Mouse (Mus musculus): Measurements from ENCODE around the gene Arsb. TPM values are rescaled to one million over a fixed set of nuclear protein-coding genes. Genes with fewer than 3 reads are reported as not detected.

Gene Arsb
- total RNA-seq, 2 experiments from 2014 or later: 8.7 to 41.9 TPM

DNA sequence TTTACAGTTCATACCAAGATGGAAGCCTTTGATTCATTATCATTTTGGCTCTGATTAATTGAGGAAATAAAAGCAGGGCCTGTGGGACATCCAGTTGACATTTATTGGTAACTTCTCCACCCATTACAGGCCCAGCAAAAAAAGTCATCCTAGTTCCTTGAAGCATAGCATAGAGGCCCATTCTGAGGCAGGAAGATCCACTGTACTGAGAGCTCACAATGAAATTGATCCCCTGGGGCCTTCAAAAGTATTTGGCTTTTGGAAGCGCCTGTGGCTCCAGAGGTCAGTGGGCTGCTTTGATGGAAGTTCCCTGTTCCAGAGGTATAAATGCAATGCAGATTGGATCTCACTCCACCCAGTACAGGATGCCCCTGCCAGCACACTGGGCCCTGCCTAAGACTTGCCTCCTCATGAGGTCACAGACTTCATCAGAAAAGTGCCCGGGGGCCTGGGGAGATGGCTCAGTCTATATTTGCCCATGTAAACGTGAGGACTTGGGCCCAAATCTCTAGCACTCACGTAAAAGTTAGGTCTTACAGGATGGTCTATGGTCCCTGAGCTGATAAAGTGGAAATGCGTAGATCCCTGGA lies 141.0 kb downstream of the Arsb start:
- no peak for ATAC-seq (replicated peaks; ENCODE audit: low FRiP score, poor library complexity, severe bottlenecking)

DNA sequence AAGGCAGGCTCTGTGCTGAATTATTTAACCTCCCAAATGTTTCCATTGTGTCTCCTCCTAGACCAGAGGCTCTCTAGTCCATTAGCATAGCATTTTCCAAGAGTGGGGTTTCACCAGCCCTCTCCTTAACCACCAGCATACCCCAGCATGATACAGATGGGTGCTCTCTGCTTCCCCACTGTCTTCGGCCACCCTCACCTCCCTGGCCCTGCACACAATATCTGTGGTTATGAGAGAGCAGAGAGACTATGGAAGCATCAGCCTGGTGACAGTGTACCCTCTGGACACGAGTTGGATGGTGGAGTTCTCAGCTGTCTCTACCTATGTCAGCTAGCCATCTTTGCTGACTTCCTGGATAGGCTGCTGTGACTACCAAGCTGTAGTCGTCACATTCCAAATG lies 142.8 kb downstream of the Arsb start:
- ATAC-seq (replicated peaks; ENCODE audit: low FRiP score, poor library complexity, severe bottlenecking): no peak

DNA sequence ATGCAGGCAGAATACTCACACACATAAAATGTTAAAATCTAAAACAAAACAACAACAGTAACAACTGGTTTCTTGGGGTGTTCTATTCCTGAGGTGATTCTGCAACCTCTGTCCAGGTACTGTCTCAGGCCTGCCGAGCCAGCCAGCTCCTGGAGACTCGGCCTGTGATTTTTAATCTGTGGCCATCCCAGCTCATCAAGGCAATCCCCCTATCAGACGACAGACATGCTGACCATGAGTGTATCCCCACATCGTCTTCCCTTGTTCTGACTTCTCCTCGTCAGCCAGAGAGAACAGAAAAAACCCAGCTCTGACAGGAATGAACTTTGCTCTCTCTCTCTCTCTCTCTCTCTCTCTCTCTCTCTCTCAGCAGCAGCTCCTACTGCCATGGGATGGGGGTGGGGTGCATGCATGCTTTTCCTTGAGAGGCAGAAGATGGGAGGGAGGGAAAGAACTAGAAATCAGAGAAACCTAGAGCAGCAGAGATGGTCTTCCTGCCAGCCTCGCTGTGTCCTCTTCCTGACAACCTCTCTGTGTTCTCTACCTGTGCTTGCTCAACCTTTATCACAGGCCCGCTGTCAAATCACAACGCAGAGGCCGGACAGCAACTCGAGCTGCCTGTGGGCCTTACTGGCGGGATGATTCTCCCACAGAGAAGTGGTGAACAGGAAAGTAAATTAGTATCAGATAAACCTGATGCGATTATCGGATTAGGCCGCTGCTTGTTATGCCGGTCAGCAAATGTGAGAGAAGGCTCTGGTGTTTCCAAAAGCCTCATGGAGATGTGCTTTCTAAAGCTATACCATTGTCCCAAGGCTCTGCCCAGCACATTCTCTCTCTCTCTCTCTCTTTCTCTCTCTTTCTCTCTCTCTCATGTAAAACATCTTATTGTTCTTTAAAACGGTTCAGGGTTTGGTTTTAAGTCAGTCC lies 144.5 kb downstream of the Arsb start:
- ATAC-seq (replicated peaks; ENCODE audit: low FRiP score, poor library complexity, severe bottlenecking): no peak

DNA sequence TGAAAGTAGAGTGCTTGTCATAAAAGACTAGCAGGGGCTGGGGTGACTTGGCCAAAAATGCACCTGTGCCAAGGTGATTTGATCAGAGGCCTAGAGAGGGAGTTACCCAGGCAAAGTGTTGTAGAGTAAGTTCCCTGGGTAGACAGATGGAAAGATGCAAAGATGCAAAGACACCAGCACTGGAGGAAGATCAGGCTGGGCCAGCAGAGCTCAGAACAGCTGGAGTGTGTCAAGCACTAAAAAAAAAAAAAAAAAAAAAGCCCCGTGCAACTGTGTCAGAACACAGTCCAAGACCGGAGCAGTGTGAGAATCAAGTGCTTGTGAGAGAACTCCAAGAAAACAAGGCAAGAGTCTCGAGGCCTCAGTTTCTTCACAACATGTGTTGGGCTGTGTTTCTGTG lies 148.1 kb downstream of the Arsb start:
- no peak for ATAC-seq (replicated peaks; ENCODE audit: low FRiP score, poor library complexity, severe bottlenecking)

DNA sequence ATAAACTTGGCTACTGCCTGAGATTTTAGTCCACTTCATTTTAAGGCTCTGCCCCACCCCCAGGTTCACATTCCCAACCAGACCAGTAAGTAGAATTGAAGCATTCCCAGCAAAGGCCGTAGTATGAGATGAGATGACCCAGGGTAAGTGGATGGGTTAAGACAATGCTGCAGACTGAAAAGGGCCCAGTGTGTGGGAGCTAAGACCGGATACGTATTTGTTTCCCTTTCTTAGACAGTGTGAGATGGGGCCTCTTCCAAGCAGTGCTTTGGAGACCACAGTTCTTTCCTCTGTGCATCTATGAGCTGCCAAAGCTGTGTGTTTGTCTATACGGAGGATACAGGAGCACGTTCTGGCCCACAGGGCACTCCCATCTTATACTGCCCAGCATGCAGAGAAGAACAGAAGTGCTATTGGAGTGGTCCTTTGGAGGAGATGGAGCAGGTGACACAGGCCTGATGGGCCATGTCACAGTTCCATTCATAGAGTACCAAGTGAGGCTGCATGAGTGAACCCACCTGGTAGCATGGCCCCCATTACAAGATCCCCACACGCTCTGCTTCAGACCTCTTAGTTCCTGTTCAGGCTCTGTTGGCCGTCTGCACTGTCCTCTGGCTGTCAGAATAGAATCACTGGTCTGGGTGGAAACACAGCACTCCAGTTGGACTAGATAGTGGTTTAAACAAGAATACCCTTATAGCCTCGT lies 148.8 kb downstream of the Arsb start:
- no peak for ATAC-seq (replicated peaks; ENCODE audit: low FRiP score, poor library complexity, severe bottlenecking)

DNA sequence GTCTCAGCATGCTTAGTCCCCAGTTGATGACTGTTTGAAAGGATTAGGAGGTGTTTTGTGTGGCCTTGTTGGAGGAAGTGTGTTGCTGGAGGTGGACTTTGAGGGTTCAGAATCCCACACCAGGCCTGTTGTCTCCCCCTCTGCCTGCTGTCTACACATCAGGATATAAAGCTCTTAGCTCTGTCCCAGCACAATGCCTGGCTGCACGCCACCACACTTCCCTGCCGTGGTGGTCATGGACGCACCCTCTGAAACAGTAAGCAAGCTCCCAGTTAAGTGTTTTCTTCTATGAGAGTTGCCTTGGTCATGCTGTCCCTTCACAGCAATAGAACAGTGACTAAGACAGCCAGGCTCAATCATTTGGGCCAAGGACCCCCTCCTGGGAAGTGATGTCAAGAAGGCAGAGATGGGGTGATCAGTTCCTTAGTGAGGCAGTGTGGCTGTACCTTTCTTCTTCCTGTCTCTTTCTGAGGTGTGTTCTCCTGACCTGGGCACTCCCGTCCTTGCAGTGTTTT lies 149.4 kb downstream of the Arsb start:
- no peak for ATAC-seq (replicated peaks; ENCODE audit: low FRiP score, poor library complexity, severe bottlenecking)

DNA sequence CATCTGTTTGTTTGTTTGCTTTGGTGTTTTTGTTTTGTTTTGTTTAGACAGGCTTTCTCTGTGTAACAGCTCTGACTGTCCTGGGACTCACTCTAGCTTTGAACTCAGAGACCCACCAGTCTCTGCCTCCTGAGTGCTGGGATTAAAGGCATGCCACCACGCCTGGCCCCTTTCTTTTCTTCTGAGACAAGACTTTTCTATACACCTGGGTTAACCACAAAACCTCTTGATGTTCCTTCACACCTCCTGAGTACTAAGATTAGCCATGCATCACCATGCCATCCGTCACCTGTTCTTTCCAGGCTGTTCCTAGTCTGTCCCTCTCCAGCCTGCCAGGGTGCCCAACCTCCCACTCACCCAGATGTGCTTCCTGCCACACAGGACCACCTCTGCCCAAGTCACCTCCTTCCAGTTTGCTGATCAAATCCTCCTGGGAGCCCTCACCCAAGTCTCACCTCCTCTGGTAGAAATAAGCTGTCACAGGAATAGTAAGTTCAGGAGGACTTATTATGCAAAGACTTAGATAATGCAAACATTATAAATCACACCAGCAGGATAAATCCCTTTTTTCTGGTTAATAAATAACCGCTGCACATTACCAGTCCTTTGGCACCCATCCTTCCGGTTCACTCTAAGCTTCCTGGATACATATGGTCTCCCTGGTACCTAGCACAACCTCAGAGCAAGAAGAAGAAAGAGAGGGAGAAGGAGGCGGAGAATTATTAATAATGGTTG lies 150.6 kb downstream of the Arsb start:
- ATAC-seq (replicated peaks; ENCODE audit: low FRiP score, poor library complexity, severe bottlenecking): no peak

DNA sequence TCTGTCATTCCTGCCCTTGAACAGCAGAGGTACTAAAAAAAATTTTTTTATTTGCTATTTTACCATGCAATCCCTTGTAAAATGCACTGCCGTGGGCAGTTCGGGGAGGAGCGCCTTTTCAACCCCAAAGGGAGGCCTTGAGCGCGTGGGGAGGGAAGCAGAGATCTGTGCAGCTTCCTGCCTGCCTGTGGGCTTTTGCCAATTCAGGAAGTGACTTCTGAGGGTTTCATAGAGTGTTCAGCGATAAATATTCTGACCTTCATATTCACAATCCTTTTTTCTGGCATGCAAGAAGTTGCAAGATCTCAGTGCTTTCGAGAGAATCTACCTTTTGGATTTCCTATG lies 151.1 kb downstream of the Arsb start:
- no peak for ATAC-seq (replicated peaks; ENCODE audit: low FRiP score, poor library complexity, severe bottlenecking)

DNA sequence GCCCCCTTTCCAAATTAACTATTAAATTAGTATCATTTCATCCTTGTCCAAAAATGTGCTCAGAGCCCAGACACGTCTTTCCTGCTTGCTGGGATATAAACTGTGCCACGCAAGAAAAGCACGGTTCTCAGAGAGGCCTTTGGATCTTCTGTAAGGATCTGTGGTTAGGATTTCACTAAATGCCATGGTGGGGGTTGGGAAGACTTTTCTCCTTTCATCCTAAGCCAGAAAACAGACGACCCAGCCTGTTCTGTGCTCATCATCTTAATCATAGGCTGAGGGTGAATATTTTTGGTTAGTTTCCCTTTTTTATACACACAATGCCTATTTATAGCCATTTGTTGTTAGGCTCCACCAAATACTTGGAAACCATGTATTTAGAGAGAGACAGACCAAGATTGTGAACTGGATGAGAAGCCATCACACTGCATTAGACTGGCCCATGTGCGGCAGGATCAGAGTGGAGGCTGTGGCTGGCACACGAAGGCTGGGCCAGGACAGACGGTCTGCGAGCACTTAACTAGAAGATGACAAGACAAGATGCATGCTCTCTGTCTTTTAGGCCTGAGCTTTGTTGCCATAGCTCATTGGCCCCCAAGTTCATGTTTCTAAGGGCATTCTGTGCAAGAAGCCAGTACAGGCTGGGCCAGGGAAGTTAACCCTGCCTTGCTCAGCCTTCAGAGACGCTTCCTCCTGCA lies 153.5 kb downstream of the Arsb start:
- ATAC-seq (replicated peaks; ENCODE audit: low FRiP score, poor library complexity, severe bottlenecking): no peak

DNA sequence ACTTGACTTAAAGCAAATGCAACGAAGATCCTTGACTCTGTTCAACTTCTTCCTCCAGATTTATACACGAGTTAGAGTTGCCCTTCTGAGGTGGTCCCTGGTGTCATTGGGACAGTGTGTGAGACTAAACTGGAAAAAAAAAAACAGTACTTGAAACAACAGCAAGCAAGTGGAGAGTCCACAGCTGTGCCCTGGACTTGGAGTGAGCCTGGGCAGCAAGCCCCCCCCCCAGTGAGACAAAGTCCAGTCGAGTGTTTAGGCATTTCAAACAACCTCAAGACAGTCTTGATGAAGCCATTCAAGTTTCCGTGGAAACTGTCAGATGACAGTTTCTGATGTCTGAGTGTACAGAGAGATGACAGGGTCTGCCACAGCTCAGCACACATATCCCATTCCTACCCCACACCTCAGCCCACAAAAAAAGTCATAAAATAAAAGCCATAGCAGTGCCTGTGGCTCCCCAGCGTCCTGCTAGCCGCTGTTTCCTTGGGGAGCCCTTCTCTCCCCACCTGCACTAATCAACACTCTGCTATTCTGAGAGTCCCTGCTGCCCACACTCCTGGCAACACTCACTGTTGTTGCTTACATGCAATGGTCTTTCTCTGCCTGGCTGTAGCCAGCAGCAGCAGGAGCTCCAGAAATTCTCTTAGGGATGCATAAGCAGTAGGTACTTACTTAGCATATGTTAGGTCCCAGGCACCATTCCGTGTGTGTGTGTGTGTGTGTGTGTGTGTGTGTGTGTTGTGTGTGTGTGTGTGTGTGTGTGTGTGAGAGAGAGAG lies 159.3 kb downstream of the Arsb start:
- ATAC-seq (replicated peaks; ENCODE audit: low FRiP score, poor library complexity, severe bottlenecking): no peak

DNA sequence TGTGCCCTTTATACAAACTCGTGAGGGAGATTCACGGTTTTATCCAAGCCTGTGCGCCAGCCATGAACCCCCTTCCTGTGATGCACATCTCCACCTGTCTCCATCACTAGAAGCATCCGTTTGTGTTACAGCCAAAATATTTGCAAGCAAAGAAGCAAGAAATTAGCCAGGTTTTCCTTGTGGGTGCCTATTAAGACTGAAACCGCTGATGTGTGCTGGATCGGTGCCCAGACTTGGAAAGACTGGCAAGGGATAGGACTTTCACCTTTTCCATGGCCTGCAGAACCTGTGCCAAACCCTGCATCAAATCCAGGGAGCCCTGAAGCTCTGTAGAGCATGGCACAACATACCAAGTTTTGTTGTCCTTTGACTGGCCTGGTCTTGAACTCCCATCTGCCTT lies 165.0 kb downstream of the Arsb start:
- ATAC-seq (replicated peaks; ENCODE audit: low FRiP score, poor library complexity, severe bottlenecking): no peak

DNA sequence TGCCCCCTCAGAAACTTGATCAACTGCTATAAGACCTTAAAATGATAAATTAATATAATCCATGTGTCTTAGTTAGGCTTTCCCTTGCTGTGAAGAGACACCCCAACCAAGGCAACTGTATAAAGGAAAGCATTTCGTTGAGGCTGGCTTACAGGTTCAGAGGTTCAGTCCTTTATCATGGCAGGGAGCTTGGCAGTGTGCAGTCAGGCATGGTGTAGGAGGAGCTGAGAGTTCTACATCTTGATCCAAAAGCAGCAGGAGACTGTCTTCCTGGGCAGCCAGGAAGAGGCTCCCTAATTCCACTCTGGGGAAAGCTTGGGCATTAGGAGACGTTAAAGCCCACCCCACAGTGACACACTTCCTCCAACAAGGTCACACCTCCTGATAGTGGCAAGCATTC lies 166.7 kb downstream of the Arsb start:
- no peak for ATAC-seq (replicated peaks; ENCODE audit: low FRiP score, poor library complexity, severe bottlenecking)

DNA sequence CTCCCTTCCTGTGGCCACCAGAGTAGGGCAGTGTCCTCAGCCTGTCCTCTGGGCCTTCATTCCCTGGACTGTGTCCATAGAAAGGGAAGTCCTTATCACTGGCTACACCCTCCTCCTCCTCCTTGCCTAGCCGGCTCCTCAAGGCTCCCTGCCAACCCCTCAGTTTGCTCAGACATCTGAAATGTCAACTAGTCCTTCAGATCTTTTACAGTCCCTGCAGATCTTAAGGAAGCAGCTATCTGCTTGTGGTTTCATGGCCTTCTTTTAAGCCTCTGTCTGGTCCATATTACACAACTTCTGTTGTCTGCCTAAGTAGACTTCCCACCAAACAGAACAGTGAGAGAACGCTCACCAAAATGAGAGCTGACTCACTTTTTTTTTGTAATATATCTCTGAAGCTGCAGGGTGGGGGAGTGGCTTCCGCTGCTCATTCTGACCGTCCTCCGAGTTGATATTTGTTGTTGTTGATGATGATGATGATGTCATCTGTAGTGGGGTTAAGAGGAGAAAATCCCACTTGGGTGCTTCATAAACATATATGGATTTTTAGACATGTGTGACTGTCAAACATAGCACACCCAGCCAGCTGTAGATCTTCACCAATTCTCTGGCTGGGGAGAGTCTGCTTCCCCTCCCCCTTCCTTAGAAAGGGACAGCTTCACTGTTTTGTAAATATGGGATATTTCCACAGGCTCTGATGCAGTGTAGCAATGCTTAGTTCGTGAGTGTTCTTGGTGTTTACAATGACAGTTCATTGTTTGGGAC lies 168.1 kb downstream of the Arsb start:
- 0 out of 2 replicates have a peak, but pooled peaks have one; percentile 49 for ATAC-seq (replicated peaks; ENCODE audit: low FRiP score, poor library complexity, severe bottlenecking)

DNA sequence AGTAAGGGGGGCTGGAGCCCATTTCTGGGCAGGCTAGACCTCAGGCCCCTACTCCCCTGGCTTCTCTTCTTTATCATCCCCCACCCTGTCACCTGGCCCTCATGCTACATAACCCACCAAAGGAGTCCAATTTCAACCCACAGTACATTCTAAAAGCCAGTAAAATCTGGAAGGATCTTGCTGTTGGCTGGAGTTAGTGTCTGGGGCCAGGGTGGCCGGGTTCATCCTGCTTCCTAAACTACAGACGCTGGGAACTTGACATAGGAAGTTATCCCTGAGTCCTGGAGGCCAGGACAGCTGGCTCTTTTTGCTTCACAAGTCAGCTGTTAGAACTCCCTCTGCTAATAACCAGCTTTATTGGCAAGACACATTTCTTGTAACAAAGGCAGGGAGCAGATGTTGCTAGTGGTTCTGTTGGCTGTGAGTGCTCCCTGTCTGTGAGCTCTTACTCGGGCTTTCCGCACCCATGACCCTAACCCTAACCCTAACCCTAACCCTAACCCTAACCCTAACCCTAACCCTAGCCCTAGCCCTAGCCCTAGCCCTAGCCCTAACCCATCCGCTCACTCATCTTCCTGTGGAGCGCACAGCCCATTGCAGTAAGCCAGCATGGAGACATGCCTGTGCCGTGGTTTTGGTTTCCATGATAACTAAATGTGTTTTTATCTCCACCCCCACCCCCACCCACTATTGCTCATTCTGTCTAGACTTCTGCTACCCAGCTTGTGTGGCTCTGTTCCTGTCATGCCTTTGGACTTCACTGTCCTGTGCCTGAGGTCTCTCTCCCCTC lies 169.5 kb downstream of the Arsb start:
- ATAC-seq (replicated peaks; ENCODE audit: low FRiP score, poor library complexity, severe bottlenecking): no peak

DNA sequence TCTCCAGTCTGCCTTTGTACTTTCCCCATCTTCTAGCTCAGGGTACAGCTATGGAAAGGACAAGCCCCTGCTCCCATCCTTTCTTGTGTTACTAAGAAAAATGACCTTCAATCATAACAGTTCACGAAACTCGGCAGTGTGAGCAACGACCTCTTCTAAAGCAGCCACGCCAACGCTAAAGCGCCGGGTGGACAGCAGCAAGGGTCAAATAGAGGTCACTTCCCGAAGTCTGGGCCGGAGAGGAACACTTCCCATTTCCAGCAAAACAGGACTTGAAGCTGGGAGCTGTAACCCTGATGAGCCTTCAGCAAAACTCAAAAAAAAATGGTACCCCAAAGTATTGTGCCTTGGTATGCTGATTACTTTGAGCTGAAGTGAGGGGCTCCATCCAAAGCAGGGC lies 179.6 kb downstream of the Arsb start:
- ATAC-seq (replicated peaks; ENCODE audit: low FRiP score, poor library complexity, severe bottlenecking): no peak

DNA sequence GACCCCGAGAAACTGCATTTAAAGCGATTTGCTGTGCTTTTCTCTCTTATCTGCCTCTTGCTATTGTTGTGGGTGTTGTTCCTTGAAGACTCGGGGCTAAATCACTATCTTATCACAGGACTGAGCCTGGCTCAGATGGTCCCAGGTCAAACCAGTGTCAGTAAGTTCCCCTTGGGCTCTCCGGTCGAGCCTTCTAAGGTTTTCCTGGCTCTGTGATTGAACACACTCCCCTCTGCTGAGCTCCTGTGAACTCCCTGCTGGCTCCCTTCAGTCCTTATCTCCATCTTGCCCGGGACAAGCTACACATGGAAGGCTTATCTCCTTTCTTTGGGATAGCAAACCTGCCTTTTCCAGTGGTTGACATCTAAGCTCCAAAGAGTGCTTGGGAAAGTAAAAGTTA lies 180.1 kb downstream of the Arsb start:
- ATAC-seq (replicated peaks; ENCODE audit: low FRiP score, poor library complexity, severe bottlenecking): no peak

DNA sequence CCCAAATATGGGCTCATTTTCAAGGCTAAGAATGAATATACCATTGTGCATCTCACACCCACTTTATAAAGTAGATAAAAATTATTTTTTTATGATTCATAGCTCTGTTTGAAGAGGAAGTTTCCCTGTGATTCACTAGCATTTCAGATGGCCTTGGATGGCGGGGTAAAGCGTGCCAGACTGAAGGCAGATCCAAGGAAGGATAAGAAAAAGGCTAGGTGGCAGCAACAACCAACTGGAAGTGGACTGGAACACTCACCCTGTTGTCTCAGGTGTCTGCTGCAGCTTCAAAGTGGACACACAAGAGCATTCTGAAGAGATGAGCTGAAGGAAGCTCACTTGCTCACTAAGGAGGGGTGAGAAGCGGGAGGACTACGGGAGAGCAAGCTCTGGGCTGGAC lies 181.0 kb downstream of the Arsb start:
- ATAC-seq (replicated peaks; ENCODE audit: low FRiP score, poor library complexity, severe bottlenecking): no peak

Measured in erythroblast, adult 5-6 weeks (primary cell).